Mouse (Mus musculus) midbrain, embryonic 11.5 days (tissue): ENCODE measurements around the gene Vangl1. TPM values are rescaled to one million over a fixed set of nuclear protein-coding genes. Genes with fewer than 3 reads are reported as not detected.
A peak's percentile ranks its signal among the peaks of the same experiment; 100 is the strongest.

Source experiments
- ATAC-seq: fragments of 200-750 bp; cut with Nextera tagmentation; 2 replicates; pipeline ENCODE4 v1.8.0; 2017; ENCODE audit warnings: moderate TSS enrichment, moderate library complexity; ENCODE audit not compliant: low FRiP score
- DNase-seq: peaks from one replicate; pipeline ENCODE4 v3.0.0; 2015; ENCODE audit warnings: low spot score; ENCODE audit errors: missing footprints
- H3K27ac ChIP-seq: fragments of 300-500 bp; sonication (generic); 2 replicates; pipeline ENCODE4 v1.5.1; 2014; ENCODE audit warnings: low read depth, low read length
- H3K27me3 ChIP-seq: fragments of 300-500 bp; sonication (generic); 2 replicates; pipeline ENCODE4 v1.6.1; 2014; ENCODE audit warnings: mild to moderate bottlenecking, low read length, moderate library complexity, mixed read lengths; ENCODE audit not compliant: control insufficient read depth, insufficient read depth
- H3K36me3 ChIP-seq: fragments of 300-500 bp; sonication (generic); 2 replicates; pipeline ENCODE4 v1.6.1; 2014; ENCODE audit warnings: mild to moderate bottlenecking, low read length, moderate library complexity, mixed read lengths; ENCODE audit not compliant: control insufficient read depth, insufficient read depth
- H3K4me1 ChIP-seq: fragments of 300-500 bp; sonication (generic); 2 replicates; pipeline ENCODE4 v1.6.1; 2014; ENCODE audit warnings: low read length; ENCODE audit not compliant: control insufficient read depth, insufficient read depth
- H3K4me2 ChIP-seq: fragments of 300-500 bp; sonication (generic); 2 replicates; pipeline ENCODE4 v1.6.1; 2014; ENCODE audit warnings: mild to moderate bottlenecking, moderate library complexity
- H3K4me3 ChIP-seq: fragments of 300-500 bp; sonication (generic); 2 replicates; pipeline ENCODE4 v1.5.1; 2014; ENCODE audit warnings: low read depth, low read length
- H3K9ac ChIP-seq: fragments of 300-500 bp; sonication (generic); 2 replicates; pipeline ENCODE4 v1.6.1; 2014; ENCODE audit warnings: low read length
- H3K9me3 ChIP-seq: fragments of 300-500 bp; sonication (generic); 2 replicates; pipeline ENCODE4 v1.6.1; 2016; ENCODE audit warnings: low read length; ENCODE audit not compliant: control insufficient read depth
- WGBS: fragments of 180-500 bp; shearing (Covaris S2); extraction: QIAGEN DNeasy Blood & Tissue Kit; methylation state at CpG from one replicate; pipeline ENCODE4 v1.1.7; 2014; 5-methylcytosine and 5-hydroxymethylcytosine counted together
- polyA plus RNA-seq: library from polyadenylated mRNA; unstranded; fragments of >200 nt; fragmentation: Nextera tagmentation; extraction: Ambion mirVana; gene quantifications from 2 replicates; pipeline ENCODE4 v1.2.1, GENCODE M21; 2014

The Vangl1 gene
- polyA plus RNA-seq, 1 experiment from 2014 or later: 9.3 TPM

- ATAC-seq (no peak), DNase-seq (no peak)
- no peak overlapping the region for H3K4me2 ChIP-seq
- H3K27me3 ChIP-seq: no peaks in the 10 kb centered on the region; the same call in 1 of the 2 replicates
- H3K4me3 ChIP-seq: no peak overlapping the region
- H3K9me3 ChIP-seq: no peaks in the 10 kb centered on the region
- no peak overlapping the region for H3K27ac ChIP-seq
- H3K36me3 ChIP-seq: no peaks in the 10 kb centered on the region
- peaks cover 4% of the 10 kb centered on the region for H3K4me1 ChIP-seq
- 84% methylated on average over 10 of the region's 10 CpGs for WGBS
- H3K9ac ChIP-seq: no peak overlapping the region
Observed at GRCm38 (mm10) chr3:102137158-102137557, 67.3 kb downstream of the Vangl1 start.

- Histone ChIP-seq H3K4me3 (no peak overlapping the region), H3K4me1 (peaks cover 4% of the 10 kb centered on the region; the same call in 1 of the 2 replicates), H3K9me3 (no peaks in the 10 kb centered on the region), H3K27me3 (no peaks in the 10 kb centered on the region; the same call in 1 of the 2 replicates), H3K27ac (no peak overlapping the region), H3K9ac (no peak overlapping the region), H3K4me2 (no peak overlapping the region), H3K36me3 (no peaks in the 10 kb centered on the region)
- ATAC-seq (no peak), DNase-seq (no peak)
- WGBS: 32% methylated on average over 10 of the region's 10 CpGs
Observed at GRCm38 (mm10) chr3:102135389-102136113, 68.9 kb downstream of the Vangl1 start.

GRCm38 (mm10) chr3:102131627-102132324 is 72.7 kb downstream of the Vangl1 start:
- no peak for DNase-seq
- 0 out of 2 replicates have a peak, but pooled peaks have one; percentile 44 for ATAC-seq
- H3K4me1 ChIP-seq: no peaks in the 10 kb centered on the region

GRCm38 (mm10) chr3:102130478-102130877 is 74.0 kb downstream of the Vangl1 start:
- no peak for ATAC-seq
- H3K27me3 ChIP-seq: no peaks in the 10 kb centered on the region
- H3K4me3 ChIP-seq: no peak overlapping the region
- DNase-seq: no peak
- H3K27ac ChIP-seq: no peak overlapping the region
- H3K36me3 ChIP-seq: no peaks in the 10 kb centered on the region
- WGBS: 68% methylated on average over 6 of the region's 6 CpGs
- no peaks in the 10 kb centered on the region for H3K9me3 ChIP-seq
- no peaks in the 10 kb centered on the region for H3K4me1 ChIP-seq
- H3K9ac ChIP-seq: no peak overlapping the region
- H3K4me2 ChIP-seq: no peak overlapping the region

More at GRCm38 (mm10) chr3:102131627-102132324, 72.7 kb downstream of the Vangl1 start:
- H3K27me3 ChIP-seq: no peaks in the 10 kb centered on the region
- no peak overlapping the region for H3K4me2 ChIP-seq
- H3K36me3 ChIP-seq: no peaks in the 10 kb centered on the region
- H3K9me3 ChIP-seq: no peaks in the 10 kb centered on the region
- WGBS: 87% methylated on average over 9 of the region's 9 CpGs
- H3K4me3 ChIP-seq: no peak overlapping the region
- H3K9ac ChIP-seq: no peak overlapping the region
- H3K27ac ChIP-seq: no peak overlapping the region

- ATAC-seq (no peak), DNase-seq (no peak)
- no peak overlapping the region for H3K27ac ChIP-seq
- no peaks in the 10 kb centered on the region for H3K9me3 ChIP-seq
- H3K9ac ChIP-seq: no peak overlapping the region
- H3K4me2 ChIP-seq: no peak overlapping the region
- no peaks in the 10 kb centered on the region for H3K36me3 ChIP-seq
- no peak overlapping the region for H3K4me3 ChIP-seq
- H3K4me1 ChIP-seq: no peaks in the 10 kb centered on the region
- 91% methylated on average over 2 of the region's 2 CpGs for WGBS
- no peaks in the 10 kb centered on the region for H3K27me3 ChIP-seq
Observed at GRCm38 (mm10) chr3:102128242-102128641, 76.3 kb downstream of the Vangl1 start.

- no peak overlapping the region for H3K4me2 ChIP-seq
- no peak overlapping the region for H3K9ac ChIP-seq
- H3K27me3 ChIP-seq: no peaks in the 10 kb centered on the region
- H3K9me3 ChIP-seq: no peaks in the 10 kb centered on the region
- H3K27ac ChIP-seq: no peak overlapping the region
- no peaks in the 10 kb centered on the region for H3K4me1 ChIP-seq
- 65% methylated on average over 2 of the region's 2 CpGs for WGBS
- DNase-seq (no peak), ATAC-seq (no peak)
- no peak overlapping the region for H3K4me3 ChIP-seq
- no peaks in the 10 kb centered on the region for H3K36me3 ChIP-seq
Observed at GRCm38 (mm10) chr3:102127114-102127513, 77.4 kb downstream of the Vangl1 start.

GRCm38 (mm10) chr3:102125546-102125945 is 78.9 kb downstream of the Vangl1 start:
- 38% methylated on average over 1 of the region's 1 CpGs for WGBS
- Histone ChIP-seq H3K4me2 (no peak overlapping the region), H3K27ac (no peak overlapping the region), H3K4me1 (no peaks in the 10 kb centered on the region), H3K36me3 (no peaks in the 10 kb centered on the region), H3K9ac (no peak overlapping the region), H3K9me3 (no peaks in the 10 kb centered on the region), H3K4me3 (no peak overlapping the region), H3K27me3 (no peaks in the 10 kb centered on the region)
- DNase-seq (peak; percentile 89), ATAC-seq (no peak)

GRCm38 (mm10) chr3:102123654-102124053 is 80.8 kb downstream of the Vangl1 start:
- Histone ChIP-seq H3K4me1 (no peaks in the 10 kb centered on the region), H3K9ac (no peak overlapping the region), H3K36me3 (no peaks in the 10 kb centered on the region), H3K9me3 (no peaks in the 10 kb centered on the region), H3K4me3 (no peak overlapping the region), H3K27me3 (no peaks in the 10 kb centered on the region), H3K4me2 (no peak overlapping the region), H3K27ac (no peak overlapping the region)
- DNase-seq: no peak
- 74% methylated on average over 6 of the region's 6 CpGs for WGBS
- ATAC-seq: no peak

- 70% methylated on average over 7 of the region's 7 CpGs for WGBS
- no peaks in the 10 kb centered on the region for H3K9me3 ChIP-seq
- no peak overlapping the region for H3K27ac ChIP-seq
- no peak for DNase-seq
- no peak overlapping the region for H3K9ac ChIP-seq
- H3K27me3 ChIP-seq: no peaks in the 10 kb centered on the region
- H3K4me1 ChIP-seq: no peaks in the 10 kb centered on the region
- no peak overlapping the region for H3K4me3 ChIP-seq
- H3K4me2 ChIP-seq: no peak overlapping the region
- no peaks in the 10 kb centered on the region for H3K36me3 ChIP-seq
- ATAC-seq: no peak
Observed at GRCm38 (mm10) chr3:102122046-102122445, 82.4 kb downstream of the Vangl1 start.
